Mouse (Mus musculus): Measurements from ENCODE around the gene Ptpra. TPM values are rescaled to one million over a fixed set of nuclear protein-coding genes. Genes with fewer than 3 reads are reported as not detected.

Ptpra gene
- total RNA-seq, 2 experiments from 2014 or later, result 234 to 252 TPM

DNA sequence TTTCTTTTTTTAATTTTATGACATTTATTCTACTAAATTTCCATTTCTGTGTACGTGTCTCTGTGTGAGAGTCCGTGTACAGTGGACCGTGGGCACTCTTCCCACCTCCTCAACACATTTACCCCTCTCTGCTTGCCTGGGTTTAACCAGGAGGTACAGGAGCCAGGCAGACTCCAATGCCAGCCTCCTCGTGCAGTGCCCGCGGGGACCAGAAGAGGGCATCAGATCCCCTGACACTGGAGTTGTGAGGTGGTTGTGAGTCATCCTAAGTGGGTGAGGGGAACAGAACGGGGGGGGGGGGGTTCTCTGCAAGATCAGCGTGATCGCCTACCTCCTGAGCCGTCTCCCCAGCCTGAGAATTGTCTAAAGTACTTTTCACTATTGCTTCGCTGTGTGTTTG is 128.1 kb downstream of the Ptpra start:
- intact Hi-C loops (cut with DNase I), result no loop called here
- DNase-seq (ENCODE audit: low spot score in 2 of 2), result peak; percentile 57 to 78

- no peak for DNase-seq (ENCODE audit: low spot score in 2 of 2)
- intact Hi-C loops (cut with DNase I), result no loop called here
Observed at GRCm38 (mm10) chr2:130579791-130580190, 129.7 kb downstream of the Ptpra start.

DNA sequence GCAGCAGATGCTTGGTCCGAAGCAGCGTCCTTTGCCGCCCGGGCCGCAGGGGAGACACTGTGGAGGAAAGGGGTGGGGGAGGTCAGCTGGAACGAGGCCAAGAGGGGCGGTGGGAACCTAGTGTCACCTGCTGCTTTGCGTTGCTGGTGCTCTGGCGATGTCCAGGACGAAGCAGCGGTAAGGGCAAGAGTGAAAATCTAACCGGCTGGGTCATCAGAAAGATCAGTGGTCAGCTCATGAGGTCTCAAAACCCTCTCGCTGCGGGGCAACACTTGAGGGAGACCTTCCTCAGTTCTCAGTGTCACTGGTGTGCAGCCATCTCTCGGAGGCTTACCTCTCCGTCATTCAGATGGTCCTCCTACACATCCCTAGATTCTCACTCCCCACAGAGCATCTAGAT is 131.1 kb downstream of the Ptpra start:
- intact Hi-C loops (cut with DNase I), result no loop called here
- no peak for DNase-seq (ENCODE audit: low spot score in 2 of 2)

DNA sequence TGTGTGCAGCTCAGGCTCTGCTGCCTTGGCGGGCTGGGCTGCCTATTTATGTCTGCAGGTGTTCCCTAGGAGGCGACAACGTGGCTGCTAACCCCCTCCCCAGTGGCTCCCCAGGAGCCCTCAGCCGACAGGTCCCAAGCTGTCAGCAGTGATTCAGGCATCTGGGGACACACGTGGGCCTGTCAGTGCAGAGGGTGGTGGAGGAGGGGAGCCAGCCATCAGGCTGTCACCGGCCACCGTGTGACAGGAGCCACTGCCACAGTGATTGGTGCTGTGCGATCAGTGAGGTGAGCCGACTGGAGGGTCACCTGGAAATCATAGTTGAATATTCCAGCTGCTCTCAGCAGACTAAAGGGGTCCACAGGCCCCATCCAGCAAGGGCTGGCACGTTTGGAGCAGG is 132.5 kb downstream of the Ptpra start, which contains the start of gene Avp:
Avp (minus strand) TSS at position 3 of the 400 bp plus-strand sequence.
- no peak for DNase-seq (ENCODE audit: low spot score in 2 of 2)
- intact Hi-C loops (cut with DNase I), result no loop called here

DNA sequence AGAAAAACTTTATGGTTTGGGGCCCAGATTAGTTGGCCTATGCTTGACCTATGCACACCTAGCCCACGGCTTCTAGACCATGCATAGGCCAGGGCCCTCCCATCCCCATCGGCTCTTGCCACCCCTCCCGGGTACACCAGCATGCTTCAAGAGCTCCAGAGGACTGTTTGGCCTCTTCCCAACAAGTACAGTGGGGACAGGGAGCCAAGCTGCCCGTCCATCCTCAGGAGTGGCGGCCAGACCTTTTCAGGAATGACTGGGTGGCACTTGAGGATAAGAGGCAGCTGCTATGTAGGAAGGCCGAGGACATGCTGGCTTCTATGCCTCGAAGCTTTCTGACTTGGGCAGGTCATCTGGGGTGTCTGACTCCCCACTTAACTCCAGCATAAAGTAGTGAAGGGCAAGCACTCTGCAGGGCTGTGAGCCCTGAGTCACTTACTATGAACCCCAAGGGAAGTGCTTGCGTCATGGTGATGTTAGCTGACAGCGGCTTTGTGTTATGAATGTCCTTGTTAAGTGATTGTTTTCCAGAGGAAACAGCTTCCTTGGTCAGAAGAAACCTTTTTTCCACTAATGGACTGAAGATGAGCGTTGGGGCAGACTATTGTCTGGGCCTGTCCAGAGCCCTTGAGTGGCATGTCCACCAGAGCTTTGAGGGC is 134.0 kb downstream of the Ptpra start:
- intact Hi-C loops (cut with DNase I), result no loop called here
- DNase-seq (ENCODE audit: low spot score in 2 of 2), result no peak

DNA sequence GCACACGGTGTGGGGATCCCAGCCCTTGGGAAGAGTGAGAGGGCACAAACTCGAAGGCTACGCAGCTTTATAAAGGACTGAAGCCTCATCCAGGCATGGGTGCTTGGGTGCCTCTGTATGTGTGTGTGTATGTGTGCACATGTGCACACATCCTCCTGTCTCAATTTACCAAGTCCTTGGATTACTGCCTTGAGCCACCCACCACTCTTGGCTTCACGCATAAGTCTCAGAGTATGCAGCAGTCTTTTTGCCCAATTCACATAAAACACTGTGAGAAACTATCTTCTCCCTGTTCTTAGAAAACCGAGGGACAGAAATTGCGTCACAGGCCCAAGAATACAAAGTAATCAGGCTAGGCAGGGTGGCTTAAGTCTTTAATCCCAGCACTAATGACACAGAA is 135.9 kb downstream of the Ptpra start:
- peak; percentile 42 to 91 for DNase-seq (ENCODE audit: low spot score in 2 of 2)
- intact Hi-C loops (cut with DNase I), result no loop called here

DNA sequence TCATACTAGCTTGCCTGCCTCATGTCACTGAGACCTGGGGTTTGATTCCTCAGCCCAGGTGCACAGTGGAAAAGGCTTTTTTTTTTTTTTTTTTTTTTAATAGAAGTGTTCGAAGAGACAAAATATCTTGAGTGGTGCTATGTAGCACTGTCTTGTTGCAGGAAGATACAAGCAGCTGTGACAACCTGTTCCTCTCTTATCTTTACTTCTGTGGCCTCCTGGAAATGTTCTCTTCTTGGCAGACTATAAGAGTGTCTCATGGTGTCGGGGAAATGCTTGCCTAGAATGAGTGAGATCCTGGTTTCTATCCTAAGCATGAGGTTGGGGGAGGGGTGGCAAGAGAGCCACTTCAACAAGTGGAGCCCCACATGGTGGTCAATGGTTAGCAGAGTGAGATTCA is 138.3 kb downstream of the Ptpra start:
- intact Hi-C loops (cut with DNase I), result no loop called here
- no peak for DNase-seq (ENCODE audit: low spot score in 2 of 2)

- intact Hi-C loops (cut with DNase I), result no loop called here
- DNase-seq (ENCODE audit: low spot score in 2 of 2), result no peak
Observed at GRCm38 (mm10) chr2:130589157-130589556, 139.1 kb downstream of the Ptpra start.

DNA sequence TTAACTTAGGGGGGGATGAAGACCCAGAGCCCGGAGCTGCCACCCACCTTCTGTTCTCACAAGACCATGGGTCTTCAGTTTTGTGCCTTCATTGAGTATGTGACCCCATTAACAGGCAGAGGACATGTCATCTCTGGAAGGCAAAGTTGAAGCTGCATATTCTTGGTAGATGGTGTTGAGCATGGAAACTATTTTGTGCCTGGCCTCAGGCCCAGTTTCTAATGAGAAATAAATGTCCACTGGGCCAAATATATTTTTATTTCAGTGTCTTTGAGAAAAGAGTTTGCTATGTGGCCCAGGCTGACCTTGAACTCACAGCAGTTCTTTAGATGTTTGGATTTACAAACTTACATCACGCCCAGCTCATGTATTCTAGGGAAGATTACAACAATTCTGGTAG is 139.7 kb downstream of the Ptpra start:
- no peak for DNase-seq (ENCODE audit: low spot score in 2 of 2)
- intact Hi-C loops (cut with DNase I), result no loop called here

GRCm38 (mm10) chr2:130591016-130591415 is 140.9 kb downstream of the Ptpra start:
- intact Hi-C loops (cut with DNase I), result no loop called here
- DNase-seq (ENCODE audit: low spot score in 2 of 2), result no peak

- intact Hi-C loops (cut with DNase I), result no loop called here
- DNase-seq (ENCODE audit: low spot score in 2 of 2), result no peak
Observed at GRCm38 (mm10) chr2:130595596-130595995, 145.5 kb downstream of the Ptpra start.

GRCm38 (mm10) chr2:130597601-130598010 is 147.5 kb downstream of the Ptpra start:
- DNase-seq (ENCODE audit: low spot score in 2 of 2), result peak; percentile 37 to 66
- intact Hi-C loops (cut with DNase I), result no loop called here

DNA sequence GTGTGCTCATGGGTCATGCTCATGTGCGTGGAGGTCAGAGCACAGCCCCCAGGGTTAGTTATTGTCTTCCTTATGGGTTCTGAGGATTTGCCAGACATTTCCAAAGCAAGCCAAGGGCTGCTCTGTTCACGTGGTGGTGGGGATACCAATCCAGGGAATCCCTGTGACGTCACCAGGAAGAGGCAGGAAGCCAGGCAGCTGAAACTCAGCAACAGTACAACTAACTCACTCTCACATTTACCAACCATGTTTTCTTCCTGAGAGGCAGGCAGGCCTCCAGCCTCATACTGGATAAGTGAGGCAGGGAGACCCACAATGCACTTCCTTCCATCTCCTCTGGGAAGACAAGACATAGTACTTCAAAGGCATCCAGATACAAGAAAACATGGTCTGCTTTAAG is 148.3 kb downstream of the Ptpra start:
- no peak for DNase-seq (ENCODE audit: low spot score in 2 of 2)
- intact Hi-C loops (cut with DNase I), result no loop called here

DNA sequence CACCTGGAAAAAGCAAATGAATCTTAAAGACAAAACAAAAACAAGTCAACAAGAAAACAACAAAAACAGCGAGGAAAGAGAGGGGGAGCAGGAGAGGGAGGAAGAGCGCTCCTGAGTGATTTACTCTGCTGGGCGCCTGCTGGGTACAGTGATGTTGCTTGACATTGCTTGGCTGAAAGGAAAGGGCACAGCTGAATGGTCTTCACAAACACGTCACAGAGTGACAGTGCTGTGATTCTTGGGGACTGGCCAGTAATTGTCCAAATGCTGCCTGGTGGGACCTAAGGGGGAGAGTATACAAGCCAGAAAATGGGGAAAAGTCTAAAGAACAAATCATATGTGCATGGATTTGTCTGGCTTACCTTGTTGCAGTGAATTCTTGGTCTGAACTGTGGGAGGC is 152.1 kb downstream of the Ptpra start:
- intact Hi-C loops (cut with DNase I), result no loop called here
- DNase-seq (ENCODE audit: low spot score in 2 of 2), result no peak

Small RNAs within 50 kb of the gene (microRNA-seq; reads per million reads assigned to microRNA genes)
- 0 reads per million in 2 experiments for gene Gm23876

Other genes starting within 250 kb of the Ptpra start
- 100 to 1,000 TPM; 112 to 113 TPM for gene Nop56, start 175.8 kb upstream of the Ptpra start, total RNA-seq (2021)
- 100 to 1,000 TPM; 267 to 269 TPM for gene Idh3b, start 165.7 kb upstream of the Ptpra start, total RNA-seq (2021)
- 1 to 10 TPM; 7.8 to 8.3 TPM for gene Ebf4, start 155.1 kb upstream of the Ptpra start, total RNA-seq (2021)
- gene Cpxm1, start 52.7 kb upstream of the Ptpra start, total RNA-seq (2021), result 1 to 10 TPM; 5.5 to 7.4 TPM
- not detected for gene Gm28372, start 45.0 kb upstream of the Ptpra start, total RNA-seq (2021)
- gene 1700020A23Rik, start 45.0 kb upstream of the Ptpra start, total RNA-seq (2021), result not detected
- not detected for gene Tmem239, start 43.8 kb upstream of the Ptpra start, total RNA-seq (2021)
- 10 to 100 TPM; 83.5 to 88.3 TPM for gene Vps16, start 25.9 kb upstream of the Ptpra start, total RNA-seq (2021)
- gene Pced1a, start 25.6 kb upstream of the Ptpra start, total RNA-seq (2021), result 10 to 100 TPM; 20.2 to 23.1 TPM
- gene Mrps26, start 113.5 kb downstream of the Ptpra start, total RNA-seq (2021), result 10 to 100 TPM; 76.1 to 76.8 TPM
- gene Oxt, start 125.9 kb downstream of the Ptpra start, total RNA-seq (2021), result 1 to 10 TPM; 1.9 to 2.2 TPM
- 10 to 100 TPM; 13.5 to 20.4 TPM for gene Avp, start 132.3 kb downstream of the Ptpra start, total RNA-seq (2021)
- gene Fastkd5, start 179.7 kb downstream of the Ptpra start, total RNA-seq (2021), result 1 to 10 TPM; 8.2 to 9.0 TPM
- gene Ubox5, start 179.8 kb downstream of the Ptpra start, total RNA-seq (2021), result 10 to 100 TPM in 1 of 2 experiments, 1 to 10 TPM in 1; 9.8 to 10.7 TPM
- gene Lzts3, start 192.5 kb downstream of the Ptpra start, total RNA-seq (2021), result 100 to 1,000 TPM; 174 to 190 TPM
- 100 to 1,000 TPM in 1 of 2 experiments, 10 to 100 TPM in 1; 97.3 to 108 TPM for gene Ddrgk1, start 214.4 kb downstream of the Ptpra start, total RNA-seq (2021)
- 10 to 100 TPM; 39.4 to 42.8 TPM for gene Itpa, start 217.3 kb downstream of the Ptpra start, total RNA-seq (2021)
- 1 to 10 TPM; 1.8 to 1.9 TPM for gene Slc4a11, start 247.2 kb downstream of the Ptpra start, total RNA-seq (2021)